Mouse (Mus musculus) limb, embryonic 12.5 days (tissue): ENCODE data around the gene Arl6ip1. TPM values are rescaled to one million over a fixed set of nuclear protein-coding genes. Genes with fewer than 3 reads are reported as not detected.

ENCODE experiments used
- ATAC-seq: fragments of 200-750 bp; cut with Nextera tagmentation; 2 replicates; pipeline ENCODE4 v1.8.0; 2017; ENCODE audit warnings: low read depth, moderate TSS enrichment; ENCODE audit not compliant: insufficient number of reproducible peaks, insufficient read depth, low FRiP score, low TSS enrichment
- H3K27ac ChIP-seq: fragments of 300-500 bp; sonication (generic); 2 replicates; pipeline ENCODE4 v1.5.1; 2016; ENCODE audit warnings: mild to moderate bottlenecking, moderate library complexity
- H3K27me3 ChIP-seq: fragments of 300-500 bp; sonication (generic); 2 replicates; pipeline ENCODE4 v1.6.1; 2016; ENCODE audit warnings: mild to moderate bottlenecking, moderate library complexity
- H3K36me3 ChIP-seq: fragments of 300-500 bp; sonication (generic); 2 replicates; pipeline ENCODE4 v1.6.1; 2016; ENCODE audit warnings: mild to moderate bottlenecking, moderate library complexity
- H3K4me1 ChIP-seq: fragments of 300-500 bp; sonication (generic); replicated peaks from 2 replicates; pipeline ENCODE4 v1.6.1; 2016
- H3K4me2 ChIP-seq: fragments of 300-500 bp; sonication (generic); 2 replicates; pipeline ENCODE4 v1.6.1; 2016; ENCODE audit warnings: mild to moderate bottlenecking, moderate library complexity
- H3K4me3 ChIP-seq: fragments of 300-500 bp; sonication (generic); replicated peaks from 2 replicates; pipeline ENCODE4 v1.5.1; 2016; ENCODE audit warnings: mild to moderate bottlenecking
- H3K9ac ChIP-seq: fragments of 300-500 bp; sonication (generic); replicated peaks from 2 replicates; pipeline ENCODE4 v1.6.1; 2016; ENCODE audit warnings: mild to moderate bottlenecking, moderate library complexity
- H3K9me3 ChIP-seq: fragments of 300-500 bp; sonication (generic); 2 replicates; pipeline ENCODE4 v1.6.1; 2016; ENCODE audit warnings: mild to moderate bottlenecking, moderate library complexity
- WGBS: fragments of 180-500 bp; shearing (Covaris S2); methylation state at CpG from one replicate; pipeline ENCODE4 v1.1.7; 2016; 5-methylcytosine and 5-hydroxymethylcytosine counted together
- polyA plus RNA-seq: library from polyadenylated mRNA; unstranded; fragments of >200 nt; fragmentation: Nextera tagmentation; extraction: Ambion mirVana; gene quantifications from 2 replicates; pipeline ENCODE4 v1.2.1, GENCODE M21; 2016

The Arl6ip1 gene
- polyA plus RNA-seq, 1 experiment from 2014 or later: 476 TPM

DNA sequence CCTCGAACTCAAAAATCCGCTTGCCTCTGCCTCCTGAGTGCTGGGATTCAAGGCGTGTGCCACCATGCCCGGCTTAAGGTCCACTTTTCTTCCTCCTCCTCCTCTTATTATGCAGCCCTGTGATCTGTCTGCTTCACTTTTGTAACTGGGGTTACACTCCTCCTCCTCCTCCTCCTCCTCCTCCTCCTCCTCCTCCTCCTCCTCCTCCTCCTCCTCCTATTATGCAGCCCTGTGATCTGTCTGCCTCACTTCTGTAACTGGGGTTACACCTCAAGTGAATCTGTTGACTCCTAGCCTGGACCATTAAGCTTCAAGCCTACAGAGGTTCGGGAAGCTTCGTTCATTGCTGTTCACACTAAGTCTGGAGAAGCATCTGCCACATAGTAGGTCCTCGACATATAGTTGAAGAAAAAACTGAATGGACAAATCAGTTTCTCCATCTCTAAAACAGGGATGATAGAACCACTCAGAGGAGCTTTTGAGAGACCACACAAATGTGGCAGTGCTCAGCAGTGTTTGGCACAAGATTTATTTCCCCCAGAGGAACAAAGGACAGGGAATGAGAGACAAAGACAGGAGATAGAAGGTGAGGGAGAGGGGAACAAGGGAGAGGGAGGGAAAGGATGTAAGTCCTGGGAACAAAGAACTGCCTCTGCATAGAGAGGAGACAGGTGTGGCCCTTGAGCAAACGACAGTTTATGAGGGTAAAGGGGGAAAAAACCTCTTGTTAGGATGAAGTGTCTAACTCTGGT, 12.5 kb downstream of the Arl6ip1 start:
- 16% methylated on average over 8 of the region's 8 CpGs for WGBS
- Histone ChIP-seq H3K4me3 (peak overlapping the region; percentile 98; the same call in 1 of the 2 replicates), H3K4me1 (peaks cover 29% of the 10 kb centered on the region), H3K27me3 (no peaks in the 10 kb centered on the region), H3K9me3 (no peaks in the 10 kb centered on the region), H3K4me2 (peak overlapping the region; percentile 63), H3K27ac (peak overlapping the region; percentile 23; the same call in 1 of the 2 replicates), H3K9ac (no peak overlapping the region), H3K36me3 (peaks cover 66% of the 10 kb centered on the region)
- ATAC-seq: no peak

DNA sequence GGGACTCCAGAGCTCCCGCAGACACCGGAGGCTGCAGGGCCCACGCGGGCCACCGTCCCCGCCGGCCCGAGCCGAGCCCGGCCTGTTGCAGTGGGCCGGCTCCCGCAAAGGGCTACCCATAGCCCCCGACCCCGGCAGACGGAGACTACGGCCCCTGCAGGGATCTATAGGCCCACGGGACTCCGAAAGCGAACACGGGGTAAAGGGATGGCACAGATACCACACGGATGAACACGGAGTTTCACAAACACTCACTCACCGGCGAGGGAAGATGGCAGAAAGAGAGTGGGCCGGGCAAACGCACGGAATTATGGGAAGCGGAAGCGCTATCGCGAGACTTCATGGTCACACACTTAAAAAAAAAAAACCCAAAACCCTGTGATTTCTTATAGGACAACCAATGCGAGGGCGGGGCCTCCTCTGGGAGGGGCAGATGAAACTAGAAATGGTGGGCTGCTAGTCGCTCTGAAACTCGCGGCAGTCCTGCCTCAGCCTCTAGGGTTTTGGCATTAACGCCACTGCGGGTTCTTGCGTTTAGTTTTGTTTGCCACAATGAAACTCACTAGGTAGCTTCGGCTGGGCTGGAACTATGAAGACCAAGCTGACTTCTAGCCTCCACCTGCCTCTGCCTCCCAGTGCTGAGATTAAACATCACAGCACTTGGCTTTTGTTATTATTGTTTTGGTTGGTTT, 13.4 kb downstream of the Arl6ip1 start, which contains the start of gene Rps15a:
Gene Rps15a, minus strand, starts transcription at position 312 of the 692 bp plus-strand sequence.
- Histone ChIP-seq H3K27me3 (no peaks in the 10 kb centered on the region), H3K36me3 (peaks cover 69% of the 10 kb centered on the region), H3K9me3 (no peaks in the 10 kb centered on the region), H3K9ac (peak within 1 kb of the TSS; percentile 99), H3K4me1 (peaks cover 33% of the 10 kb centered on the region), H3K4me2 (peak within 1 kb of the TSS; percentile 64), H3K27ac (peak within 1 kb of the TSS; percentile 94), H3K4me3 (peak within 1 kb of the TSS; percentile 98)
- peak; percentile 77 for ATAC-seq
- 0% methylated on average over 40 of the region's 40 CpGs for WGBS

DNA sequence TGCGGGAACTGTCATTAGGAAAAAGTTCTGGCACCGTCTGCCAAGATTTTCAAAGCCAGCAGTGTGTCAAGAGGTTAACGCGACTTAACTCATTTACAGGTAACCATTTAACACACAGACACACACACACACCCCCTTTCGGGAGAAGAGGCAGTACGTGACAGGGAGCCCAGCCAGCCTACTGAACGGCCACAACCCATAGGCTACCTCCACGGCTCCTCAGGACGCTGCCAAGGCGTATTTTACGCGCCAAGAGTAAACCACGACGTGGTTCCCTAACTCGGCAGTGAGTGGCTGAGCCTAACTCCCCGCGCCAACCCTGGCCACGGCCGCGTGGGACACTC, 14.0 kb downstream of the Arl6ip1 start:
- peak overlapping the region; percentile 64 for H3K4me2 ChIP-seq
- H3K36me3 ChIP-seq: peaks cover 69% of the 10 kb centered on the region
- H3K27me3 ChIP-seq: no peaks in the 10 kb centered on the region
- H3K9me3 ChIP-seq: no peaks in the 10 kb centered on the region
- under 1% methylated on average over 20 of the region's 20 CpGs for WGBS
- peaks cover 33% of the 10 kb centered on the region for H3K4me1 ChIP-seq
- peak overlapping the region; percentile 94 for H3K27ac ChIP-seq
- H3K4me3 ChIP-seq: peak overlapping the region; percentile 98
- peak overlapping the region; percentile 99 for H3K9ac ChIP-seq
- peak; percentile 40; the same call in 1 of the 2 replicates for ATAC-seq

DNA sequence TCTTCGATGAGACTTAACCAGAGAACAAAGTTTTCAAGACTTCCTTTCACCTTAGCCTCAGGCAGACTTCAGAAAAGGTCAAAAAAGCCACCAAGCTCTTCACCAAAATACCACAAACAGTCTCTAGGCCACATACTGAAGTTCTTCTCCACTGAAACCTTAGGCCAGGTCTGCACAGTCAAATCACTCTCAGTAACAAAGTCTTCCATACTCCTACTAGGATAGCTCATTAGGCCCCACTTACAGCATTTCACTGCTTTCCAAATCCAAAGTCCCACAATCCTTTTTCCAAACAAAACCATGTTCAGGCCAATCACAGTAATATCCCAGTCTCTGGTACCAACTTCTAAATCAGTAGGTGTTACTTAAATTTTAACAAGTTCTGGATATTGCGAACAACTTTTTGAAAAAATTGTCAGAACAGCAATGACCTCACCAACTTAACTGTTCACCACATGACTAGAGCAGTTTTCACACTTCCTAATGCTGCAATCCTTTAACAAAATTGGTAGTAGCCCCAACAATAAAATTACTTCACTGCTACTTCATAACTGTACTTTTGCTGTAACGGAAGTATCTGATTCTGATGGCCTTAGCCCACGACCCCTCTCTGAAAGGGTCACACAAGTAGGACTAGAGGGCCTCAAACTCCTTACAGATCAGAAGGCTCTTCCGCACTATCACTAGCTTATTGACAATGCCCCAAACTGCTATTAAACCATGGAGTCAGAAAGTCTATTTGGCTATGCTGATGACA, 15.7 kb downstream of the Arl6ip1 start:
- H3K9me3 ChIP-seq: no peaks in the 10 kb centered on the region
- peak overlapping the region; percentile 98 for H3K4me3 ChIP-seq
- no peak for ATAC-seq
- H3K4me2 ChIP-seq: peak overlapping the region; percentile 64
- peak overlapping the region; percentile 99; the same call in 1 of the 2 replicates for H3K9ac ChIP-seq
- 69% methylated on average over 5 of the region's 5 CpGs for WGBS
- peaks cover 33% of the 10 kb centered on the region for H3K4me1 ChIP-seq
- no peak overlapping the region for H3K27ac ChIP-seq
- no peaks in the 10 kb centered on the region for H3K27me3 ChIP-seq
- H3K36me3 ChIP-seq: peaks cover 69% of the 10 kb centered on the region

DNA sequence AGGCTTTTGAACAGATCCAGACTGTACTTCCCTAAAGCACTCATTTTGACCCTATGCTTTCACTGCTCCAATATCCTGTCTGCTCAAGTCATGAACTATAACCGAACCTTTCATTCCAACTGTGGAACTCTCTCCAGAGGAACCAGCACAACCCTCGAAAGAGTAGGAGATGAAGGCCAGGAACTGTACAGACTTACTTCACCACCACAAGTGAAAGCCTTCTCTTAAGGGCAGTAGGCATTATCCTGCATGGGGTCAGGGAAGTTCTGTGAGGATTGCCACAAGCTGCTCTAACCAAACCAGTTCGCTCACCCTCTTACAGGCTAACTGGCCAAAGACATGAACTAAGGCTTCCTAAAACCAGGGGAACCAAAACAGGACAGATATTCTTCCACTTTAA, 18.3 kb downstream of the Arl6ip1 start:
- Histone ChIP-seq H3K4me1 (peaks cover 33% of the 10 kb centered on the region), H3K9me3 (no peaks in the 10 kb centered on the region), H3K4me3 (no peak overlapping the region; the same call in 1 of the 2 replicates), H3K27ac (no peak overlapping the region), H3K27me3 (no peaks in the 10 kb centered on the region), H3K4me2 (peak overlapping the region; percentile 64), H3K36me3 (peaks cover 87% of the 10 kb centered on the region), H3K9ac (no peak overlapping the region)
- no peak for ATAC-seq
- WGBS: 87% methylated on average over 3 of the region's 3 CpGs

DNA sequence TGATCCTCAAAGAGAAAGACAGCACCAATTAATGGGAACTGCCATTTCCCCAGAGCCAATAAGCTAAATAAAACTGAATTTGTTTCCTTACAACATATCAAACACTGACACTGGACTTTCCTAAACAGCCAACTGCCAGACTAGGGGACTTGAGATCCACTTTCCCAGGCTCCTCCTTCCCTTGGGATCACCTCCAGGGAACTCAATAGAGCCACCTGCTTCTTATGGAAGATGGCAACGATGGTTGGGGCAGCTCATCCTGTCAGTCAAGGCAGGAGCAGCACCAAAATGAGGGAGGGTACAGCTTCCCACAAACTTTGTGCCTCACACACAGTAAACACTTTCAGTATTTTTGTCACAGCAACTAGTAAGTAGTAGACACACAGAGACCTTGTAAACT, 21.8 kb downstream of the Arl6ip1 start:
- Histone ChIP-seq H3K4me1 (peaks cover 11% of the 10 kb centered on the region), H3K4me2 (no peak overlapping the region), H3K27me3 (no peaks in the 10 kb centered on the region), H3K4me3 (no peak overlapping the region), H3K36me3 (peaks cover 87% of the 10 kb centered on the region), H3K27ac (no peak overlapping the region), H3K9ac (no peak overlapping the region), H3K9me3 (no peaks in the 10 kb centered on the region)
- 74% methylated on average over 1 of the region's 1 CpGs for WGBS
- no peak for ATAC-seq

DNA sequence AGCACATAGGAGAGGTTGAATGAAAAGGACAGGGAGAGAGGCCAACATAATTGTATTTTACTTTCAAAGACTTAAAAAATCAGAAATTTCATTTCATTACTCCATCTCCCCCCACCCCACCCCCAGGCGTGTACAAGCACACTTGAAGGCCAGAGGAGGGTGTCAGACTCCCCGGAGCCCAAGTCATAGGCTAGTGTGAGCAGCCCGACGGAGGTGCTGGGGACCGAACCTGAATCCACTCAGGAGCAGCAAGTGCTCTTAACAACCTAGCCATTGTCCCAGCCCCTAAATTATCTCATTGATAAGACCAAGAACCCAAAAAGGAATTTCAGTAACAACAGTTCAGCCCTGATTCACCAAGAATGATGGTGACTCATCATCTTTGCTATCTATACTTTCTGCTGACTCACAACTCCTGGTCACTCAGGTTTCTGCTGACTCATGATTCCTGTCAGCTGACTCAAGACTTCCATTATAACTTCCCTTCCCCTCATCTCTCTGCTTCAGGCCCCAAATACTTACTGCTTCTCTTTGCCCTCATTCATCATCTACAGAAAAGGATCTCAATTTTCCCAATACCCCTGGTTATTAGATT, 24.9 kb downstream of the Arl6ip1 start:
- no peak overlapping the region for H3K9ac ChIP-seq
- H3K4me1 ChIP-seq: peaks cover 12% of the 10 kb centered on the region
- no peaks in the 10 kb centered on the region for H3K27me3 ChIP-seq
- no peak overlapping the region for H3K4me2 ChIP-seq
- ATAC-seq: no peak
- no peaks in the 10 kb centered on the region for H3K9me3 ChIP-seq
- peaks cover 56% of the 10 kb centered on the region for H3K36me3 ChIP-seq
- H3K4me3 ChIP-seq: no peak overlapping the region
- H3K27ac ChIP-seq: no peak overlapping the region
- WGBS: 73% methylated on average over 5 of the region's 5 CpGs

DNA sequence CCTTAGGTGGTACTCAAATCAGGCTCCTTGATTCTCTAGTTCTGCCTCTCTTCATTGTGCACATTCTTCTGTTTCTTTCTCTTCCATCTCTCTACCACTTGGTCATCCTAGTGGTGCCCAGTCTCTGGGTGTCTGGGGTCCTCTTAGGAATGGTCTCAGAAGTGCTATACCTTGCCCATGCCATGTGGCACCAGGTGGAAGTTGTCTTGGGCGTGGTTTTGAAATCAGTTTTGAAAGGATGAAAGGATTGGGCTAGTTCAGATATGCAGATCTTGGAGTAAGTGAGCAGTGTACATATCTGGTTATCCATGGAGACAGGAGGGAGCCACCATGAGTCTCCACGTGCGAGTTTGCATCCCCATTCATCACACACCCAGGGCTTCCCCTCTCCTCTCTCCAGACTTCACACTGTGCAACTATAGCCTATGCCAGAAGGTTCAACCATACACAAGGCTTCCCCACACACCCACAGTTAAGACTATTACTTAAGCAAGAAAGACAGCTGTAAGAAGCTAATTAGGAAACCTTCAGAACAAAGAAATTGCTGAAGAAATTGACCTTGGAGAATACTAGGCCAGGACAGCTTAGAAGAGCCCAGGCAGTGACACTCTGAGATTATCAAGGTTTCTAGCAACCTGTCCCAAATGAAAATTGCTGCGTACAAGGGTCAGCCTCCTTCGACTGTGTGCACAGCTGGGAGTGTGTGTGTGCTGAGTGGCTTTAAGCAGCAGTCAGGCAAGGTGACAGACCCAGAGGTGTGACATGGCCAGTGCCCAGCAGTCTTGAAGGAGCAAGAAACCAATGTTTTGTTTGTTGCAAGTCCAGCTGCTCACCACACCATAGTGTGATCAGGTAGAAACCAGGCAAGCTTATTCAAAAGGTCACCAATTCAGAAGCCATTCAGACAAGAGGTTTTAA, 25.7 kb downstream of the Arl6ip1 start:
- Histone ChIP-seq H3K27ac (peak overlapping the region; percentile 50; the same call in 1 of the 2 replicates), H3K4me3 (no peak overlapping the region), H3K36me3 (peaks cover 47% of the 10 kb centered on the region), H3K9me3 (no peaks in the 10 kb centered on the region), H3K9ac (no peak overlapping the region), H3K4me1 (peaks cover 12% of the 10 kb centered on the region), H3K4me2 (no peak overlapping the region), H3K27me3 (no peaks in the 10 kb centered on the region)
- 42% methylated on average over 5 of the region's 5 CpGs for WGBS
- ATAC-seq: no peak

DNA sequence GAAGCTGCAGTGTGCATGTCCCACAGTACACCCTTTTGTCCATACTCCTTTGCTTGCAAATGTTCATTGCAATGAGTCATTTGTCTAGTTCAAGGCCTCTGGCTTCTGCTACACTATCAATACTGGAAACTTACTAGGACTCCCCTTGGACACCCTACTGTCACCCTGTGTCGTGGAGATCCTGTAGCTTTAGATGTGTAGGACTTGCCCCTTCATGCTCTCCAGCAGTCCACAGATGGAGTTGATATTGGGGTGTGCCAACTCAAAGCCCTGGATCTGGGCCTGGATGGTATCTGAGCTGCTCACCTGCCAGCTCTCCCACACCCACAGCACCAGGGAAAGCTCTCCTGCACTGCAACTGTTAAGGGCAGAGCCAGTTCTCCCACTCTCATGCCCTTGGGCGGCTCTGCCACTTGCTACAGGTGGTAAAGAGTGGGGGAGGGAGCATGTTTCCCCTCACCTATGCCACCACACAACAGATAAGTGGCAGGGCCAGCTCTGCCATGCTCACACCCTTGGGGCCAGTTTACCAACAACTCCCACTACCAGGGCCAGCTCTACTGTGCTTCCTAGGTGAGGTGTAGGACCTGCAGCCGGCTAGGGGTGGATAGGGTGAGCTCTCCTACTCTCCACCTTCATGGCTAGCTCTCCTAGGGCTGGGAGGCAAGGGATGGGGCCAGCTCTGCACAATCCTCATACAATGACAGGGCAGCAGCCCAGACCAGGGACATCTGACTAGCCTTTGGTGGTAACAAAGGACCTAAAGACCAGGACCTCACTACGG, 26.6 kb downstream of the Arl6ip1 start:
- WGBS: 50% methylated on average over 4 of the region's 4 CpGs
- no peaks in the 10 kb centered on the region for H3K9me3 ChIP-seq
- H3K9ac ChIP-seq: no peak overlapping the region
- peak overlapping the region; percentile 50; the same call in 1 of the 2 replicates for H3K27ac ChIP-seq
- ATAC-seq: peak; percentile 32; the same call in 1 of the 2 replicates
- H3K27me3 ChIP-seq: no peaks in the 10 kb centered on the region
- H3K4me3 ChIP-seq: no peak overlapping the region
- H3K4me2 ChIP-seq: no peak overlapping the region
- H3K4me1 ChIP-seq: peaks cover 12% of the 10 kb centered on the region
- H3K36me3 ChIP-seq: peaks cover 39% of the 10 kb centered on the region
